Mouse (Mus musculus): Measurements from ENCODE around the gene Isoc2a. TPM values are rescaled to one million over a fixed set of nuclear protein-coding genes. Genes with fewer than 3 reads are reported as not detected.
"Not testable (repeated sequence)": the region's sequence is repeated elsewhere in the genome, so short reads cannot be mapped to it uniquely, and the experiment has no call there.

The Isoc2a gene
- polyA plus RNA-seq, 1 experiment from 2014 or later = 1.5 TPM

- ATAC-seq (ENCODE audit: insufficient read depth, low FRiP score) = no peak
- H3K27ac ChIP-seq (ENCODE audit: low read length) = peak overlapping the region; percentile 72
Observed at GRCm38 (mm10) chr7:4877226-4877625, 273 bp downstream of the Isoc2a start.

GRCm38 (mm10) chr7:4878186-4878585, 1.2 kb downstream of the Isoc2a start:
- H3K9me3 ChIP-seq (replicated peaks; ENCODE audit: control insufficient read depth, low read length) = no peaks in the 10 kb centered on the region

More at GRCm38 (mm10) chr7:4877226-4877625, 273 bp downstream of the Isoc2a start:
- WGBS = 8% methylated on average over 11 of the region's 11 CpGs
- H3K4me2 ChIP-seq (ENCODE audit: low read depth, low read length) = peak overlapping the region; percentile 92
- H3K4me3 ChIP-seq (replicated peaks; ENCODE audit: low read length) = peak overlapping the region; percentile 76
- H3K27me3 ChIP-seq (ENCODE audit: control insufficient read depth, insufficient read depth, low read length) = no peaks in the 10 kb centered on the region
- no peaks in the 10 kb centered on the region for H3K36me3 ChIP-seq (ENCODE audit: control insufficient read depth, insufficient read depth, low read length)
- H3K4me1 ChIP-seq (ENCODE audit: control insufficient read depth, insufficient read depth, low read length) = peaks cover 14% of the 10 kb centered on the region
- no peaks in the 10 kb centered on the region for H3K9me3 ChIP-seq (replicated peaks; ENCODE audit: control insufficient read depth, low read length)
- H3K9ac ChIP-seq (ENCODE audit: low read length) = peak overlapping the region; percentile 80

GRCm38 (mm10) chr7:4879036-4879435, 2.1 kb downstream of the Isoc2a start:
- not testable (repeated sequence) for ATAC-seq (ENCODE audit: insufficient read depth, low FRiP score); H3K4me3 ChIP-seq (replicated peaks; ENCODE audit: low read length); H3K9me3 ChIP-seq (replicated peaks; ENCODE audit: control insufficient read depth, low read length); H3K9ac ChIP-seq (ENCODE audit: low read length); H3K4me2 ChIP-seq (ENCODE audit: low read depth, low read length); H3K27ac ChIP-seq (ENCODE audit: low read length); H3K27me3 ChIP-seq (ENCODE audit: control insufficient read depth, insufficient read depth, low read length); H3K36me3 ChIP-seq (ENCODE audit: control insufficient read depth, insufficient read depth, low read length)
- peaks cover 14% of the 10 kb centered on the region for H3K4me1 ChIP-seq (ENCODE audit: control insufficient read depth, insufficient read depth, low read length)
- WGBS = 90% methylated on average over 1 of the region's 1 CpGs

More at GRCm38 (mm10) chr7:4878186-4878585, 1.2 kb downstream of the Isoc2a start:
- Histone ChIP-seq H3K4me1 (ENCODE audit: control insufficient read depth, insufficient read depth, low read length) (peaks cover 14% of the 10 kb centered on the region), H3K9ac (ENCODE audit: low read length) (no peak overlapping the region), H3K36me3 (ENCODE audit: control insufficient read depth, insufficient read depth, low read length) (no peaks in the 10 kb centered on the region), H3K4me2 (ENCODE audit: low read depth, low read length) (peak overlapping the region; percentile 92; the same call in 1 of the 2 replicates), H3K4me3 (replicated peaks; ENCODE audit: low read length) (no peak overlapping the region), H3K27me3 (ENCODE audit: control insufficient read depth, insufficient read depth, low read length) (no peaks in the 10 kb centered on the region), H3K27ac (ENCODE audit: low read length) (no peak overlapping the region)
- ATAC-seq (ENCODE audit: insufficient read depth, low FRiP score) = no peak

DNA sequence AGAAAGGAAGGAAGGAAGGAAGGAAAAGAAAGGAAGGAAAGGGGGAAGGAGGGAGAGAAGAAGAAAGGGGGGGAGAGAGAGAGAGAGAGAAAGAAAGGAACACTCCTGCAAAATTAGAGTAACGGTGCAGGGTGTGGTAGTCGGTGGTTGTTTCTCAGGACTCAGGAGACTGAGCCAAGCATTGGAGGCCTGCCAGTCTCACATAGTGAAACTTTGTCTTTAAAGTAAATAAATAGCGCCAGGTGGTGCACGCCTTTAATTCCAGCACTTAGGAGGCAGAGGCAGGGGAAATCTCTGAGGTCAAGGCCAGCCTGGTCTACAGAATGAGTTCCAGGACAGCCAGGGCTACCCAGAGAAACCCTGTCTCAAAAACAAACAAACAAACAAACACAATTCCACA, 9.7 kb downstream of the Isoc2a start:
- Histone ChIP-seq H3K4me2 (ENCODE audit: low read depth, low read length) (no peak overlapping the region), H3K36me3 (ENCODE audit: control insufficient read depth, insufficient read depth, low read length) (no peaks in the 10 kb centered on the region), H3K9ac (ENCODE audit: low read length) (no peak overlapping the region), H3K9me3 (replicated peaks; ENCODE audit: control insufficient read depth, low read length) (no peaks in the 10 kb centered on the region), H3K4me3 (replicated peaks; ENCODE audit: low read length) (no peak overlapping the region), H3K27ac (ENCODE audit: low read length) (no peak overlapping the region), H3K27me3 (ENCODE audit: control insufficient read depth, insufficient read depth, low read length) (no peaks in the 10 kb centered on the region), H3K4me1 (ENCODE audit: control insufficient read depth, insufficient read depth, low read length) (no peaks in the 10 kb centered on the region)
- no peak for ATAC-seq (ENCODE audit: insufficient read depth, low FRiP score)
- WGBS = 33% methylated on average over 4 of the region's 4 CpGs

DNA sequence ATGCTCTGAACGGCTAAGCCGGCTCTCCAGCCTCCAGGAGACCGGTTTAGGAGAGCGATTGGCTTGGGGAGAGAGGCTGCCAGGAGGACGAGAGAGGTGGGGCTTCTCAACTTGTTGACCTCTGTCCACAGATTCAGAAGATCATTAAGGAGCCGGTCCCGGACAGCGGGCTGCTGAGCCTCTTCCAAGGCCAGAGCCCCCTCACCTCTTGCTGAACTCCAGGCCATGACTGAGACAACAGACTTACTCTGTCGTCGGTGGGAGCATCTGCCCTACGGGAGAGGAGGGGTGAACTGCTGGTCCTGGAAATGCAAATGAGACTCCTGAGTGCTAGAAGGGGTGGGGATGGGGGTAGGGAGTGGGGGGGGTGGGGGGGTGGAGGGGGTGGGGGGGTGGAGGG, 18.2 kb downstream of the Isoc2a start:
- H3K9ac ChIP-seq (ENCODE audit: low read length) = no peak overlapping the region
- 53% methylated on average over 11 of the region's 11 CpGs for whole genome bisulfite sequencing
- H3K4me1 ChIP-seq (ENCODE audit: control insufficient read depth, insufficient read depth, low read length) = peaks cover 9% of the 10 kb centered on the region; the same call in 1 of the 2 replicates
- no peak overlapping the region for H3K4me2 ChIP-seq (ENCODE audit: low read depth, low read length)
- ATAC-seq (ENCODE audit: insufficient read depth, low FRiP score) = no peak
- H3K4me3 ChIP-seq (replicated peaks; ENCODE audit: low read length) = no peak overlapping the region
- H3K36me3 ChIP-seq (ENCODE audit: control insufficient read depth, insufficient read depth, low read length) = no peaks in the 10 kb centered on the region
- no peaks in the 10 kb centered on the region for H3K27me3 ChIP-seq (ENCODE audit: control insufficient read depth, insufficient read depth, low read length)
- H3K9me3 ChIP-seq (replicated peaks; ENCODE audit: control insufficient read depth, low read length) = no peaks in the 10 kb centered on the region
- no peak overlapping the region for H3K27ac ChIP-seq (ENCODE audit: low read length)

DNA sequence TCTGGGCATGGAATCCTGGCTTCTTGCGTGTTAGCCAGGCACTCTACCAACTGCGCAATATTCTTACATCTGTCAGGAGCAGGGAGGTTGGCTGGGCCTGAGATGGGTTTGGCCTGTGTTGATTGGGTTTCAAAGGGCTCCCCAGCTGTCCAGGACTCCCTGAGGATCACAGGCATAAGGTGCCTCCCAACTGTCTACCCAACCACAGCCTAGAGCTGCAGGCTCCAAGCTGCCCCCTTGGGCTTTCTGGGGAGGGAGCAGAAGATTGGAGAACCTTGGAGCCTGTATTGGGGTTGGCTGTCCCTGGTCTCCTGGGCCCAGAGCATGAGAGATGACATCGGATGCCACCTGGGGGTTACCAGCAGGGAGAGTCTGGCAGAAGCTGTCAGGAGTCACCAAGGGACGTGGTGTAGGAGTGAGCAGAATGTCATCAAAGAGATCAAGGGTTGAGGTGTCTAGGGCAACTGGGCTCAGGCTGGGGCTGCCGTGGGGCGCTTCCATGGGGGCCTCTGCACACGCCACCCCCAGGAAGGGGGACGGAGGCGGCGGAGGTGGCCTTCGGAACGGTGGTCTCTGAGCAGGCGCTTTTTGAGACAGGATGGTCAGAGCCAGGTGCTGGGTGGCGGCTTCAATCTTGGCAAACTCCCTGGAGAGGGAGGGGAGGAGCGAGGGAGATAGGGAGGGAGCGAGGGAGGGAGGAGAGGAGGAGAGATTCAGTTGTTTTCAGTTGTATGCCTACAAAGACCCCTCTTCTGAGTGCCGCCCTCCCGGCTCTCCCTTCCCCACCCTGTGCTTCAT, 22.1 kb downstream of the Isoc2a start:
- Histone ChIP-seq H3K27ac (ENCODE audit: low read length) (no peak overlapping the region), H3K4me3 (replicated peaks; ENCODE audit: low read length) (peak overlapping the region; percentile 38), H3K36me3 (ENCODE audit: control insufficient read depth, insufficient read depth, low read length) (no peaks in the 10 kb centered on the region), H3K9me3 (replicated peaks; ENCODE audit: control insufficient read depth, low read length) (peaks cover 3% of the 10 kb centered on the region; the same call in 1 of the 2 replicates), H3K27me3 (ENCODE audit: control insufficient read depth, insufficient read depth, low read length) (no peaks in the 10 kb centered on the region), H3K4me1 (ENCODE audit: control insufficient read depth, insufficient read depth, low read length) (peaks cover 12% of the 10 kb centered on the region; the same call in 1 of the 2 replicates), H3K4me2 (ENCODE audit: low read depth, low read length) (peak overlapping the region; percentile 64), H3K9ac (ENCODE audit: low read length) (peak overlapping the region; percentile 47)
- WGBS = 18% methylated on average over 18 of the region's 18 CpGs
- ATAC-seq (ENCODE audit: insufficient read depth, low FRiP score) = peak; percentile 55; the same call in 1 of the 2 replicates

- Histone ChIP-seq H3K9ac (ENCODE audit: low read length) (peak overlapping the region; percentile 47), H3K27ac (ENCODE audit: low read length) (no peak overlapping the region), H3K4me2 (ENCODE audit: low read depth, low read length) (peak overlapping the region; percentile 64), H3K36me3 (ENCODE audit: control insufficient read depth, insufficient read depth, low read length) (no peaks in the 10 kb centered on the region), H3K9me3 (replicated peaks; ENCODE audit: control insufficient read depth, low read length) (peaks cover 3% of the 10 kb centered on the region; the same call in 1 of the 2 replicates), H3K4me3 (replicated peaks; ENCODE audit: low read length) (peak overlapping the region; percentile 38), H3K27me3 (ENCODE audit: control insufficient read depth, insufficient read depth, low read length) (no peaks in the 10 kb centered on the region), H3K4me1 (ENCODE audit: control insufficient read depth, insufficient read depth, low read length) (peaks cover 12% of the 10 kb centered on the region; the same call in 1 of the 2 replicates)
- 8% methylated on average over 19 of the region's 19 CpGs for WGBS
- 0 out of 2 replicates have a peak, but pooled peaks have one; percentile 4 for ATAC-seq (ENCODE audit: insufficient read depth, low FRiP score)
Observed at GRCm38 (mm10) chr7:4899649-4900522, 22.9 kb downstream of the Isoc2a start.

DNA sequence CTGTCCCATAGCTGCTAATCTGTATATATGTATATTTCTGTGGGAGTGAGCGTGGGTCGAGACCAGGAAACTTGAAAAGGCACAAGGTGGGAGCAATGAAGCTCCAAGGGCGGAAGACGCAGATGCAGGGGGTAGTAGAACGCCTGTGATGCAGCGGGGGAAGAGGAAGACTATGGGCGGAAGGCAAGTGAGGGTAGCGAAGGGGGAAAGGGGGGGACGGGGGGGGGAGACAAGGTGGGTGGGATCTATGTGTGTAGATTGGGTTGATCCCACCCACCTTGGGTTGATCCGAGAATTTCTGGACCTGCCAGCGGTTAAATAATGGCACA, 23.5 kb downstream of the Isoc2a start:
- H3K4me1 ChIP-seq (ENCODE audit: control insufficient read depth, insufficient read depth, low read length) = peaks cover 12% of the 10 kb centered on the region; the same call in 1 of the 2 replicates
- H3K27ac ChIP-seq (ENCODE audit: low read length) = no peak overlapping the region
- no peak for ATAC-seq (ENCODE audit: insufficient read depth, low FRiP score)
- no peaks in the 10 kb centered on the region for H3K27me3 ChIP-seq (ENCODE audit: control insufficient read depth, insufficient read depth, low read length)
- WGBS = 27% methylated on average over 11 of the region's 11 CpGs
- peak overlapping the region; percentile 38 for H3K4me3 ChIP-seq (replicated peaks; ENCODE audit: low read length)
- H3K9ac ChIP-seq (ENCODE audit: low read length) = peak overlapping the region; percentile 46
- H3K36me3 ChIP-seq (ENCODE audit: control insufficient read depth, insufficient read depth, low read length) = no peaks in the 10 kb centered on the region
- H3K4me2 ChIP-seq (ENCODE audit: low read depth, low read length) = peak overlapping the region; percentile 64
- H3K9me3 ChIP-seq (replicated peaks; ENCODE audit: control insufficient read depth, low read length) = peaks cover 3% of the 10 kb centered on the region; the same call in 1 of the 2 replicates

- H3K4me3 ChIP-seq (replicated peaks; ENCODE audit: low read length) = no peak overlapping the region
- no peak overlapping the region for H3K9ac ChIP-seq (ENCODE audit: low read length)
- peaks cover 3% of the 10 kb centered on the region; the same call in 1 of the 2 replicates for H3K9me3 ChIP-seq (replicated peaks; ENCODE audit: control insufficient read depth, low read length)
- H3K36me3 ChIP-seq (ENCODE audit: control insufficient read depth, insufficient read depth, low read length) = no peaks in the 10 kb centered on the region
- no peaks in the 10 kb centered on the region for H3K27me3 ChIP-seq (ENCODE audit: control insufficient read depth, insufficient read depth, low read length)
- H3K4me1 ChIP-seq (ENCODE audit: control insufficient read depth, insufficient read depth, low read length) = peaks cover 12% of the 10 kb centered on the region; the same call in 1 of the 2 replicates
- no peak for ATAC-seq (ENCODE audit: insufficient read depth, low FRiP score)
- WGBS = 55% methylated on average over 8 of the region's 8 CpGs
- H3K4me2 ChIP-seq (ENCODE audit: low read depth, low read length) = no peak overlapping the region
- no peak overlapping the region for H3K27ac ChIP-seq (ENCODE audit: low read length)
Observed at GRCm38 (mm10) chr7:4901171-4901570, 24.2 kb downstream of the Isoc2a start.
